Mouse (Mus musculus): ENCODE results near the gene Cpne5. TPM values are rescaled to one million over a fixed set of nuclear protein-coding genes. Genes with fewer than 3 reads are reported as not detected.

Gene Cpne5
- total and polyA plus RNA-seq, 3 experiments = 0.19 to 1.0 TPM; not detected in 1

DNA sequence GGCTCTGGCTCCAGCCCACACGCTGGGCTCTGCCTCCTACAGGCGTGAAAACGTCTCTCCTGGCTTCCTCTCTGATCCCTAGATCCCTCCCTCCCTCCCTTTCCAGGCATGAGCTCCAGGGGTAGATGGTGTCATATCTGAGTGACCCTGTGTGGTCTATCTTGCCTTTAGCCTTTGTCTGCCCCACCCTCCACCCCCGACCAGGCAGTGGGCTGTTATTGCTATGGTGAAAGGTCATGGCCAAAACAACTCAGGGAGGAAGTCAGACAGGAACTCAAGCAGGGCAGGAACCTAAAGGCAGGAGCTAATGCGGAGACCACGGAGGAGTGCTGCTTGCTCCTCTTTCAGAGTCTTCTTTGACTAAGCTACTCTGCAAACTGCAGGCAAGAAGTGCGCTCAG is 26.1 kb downstream of the Cpne5 start:
- no peaks in the 10 kb centered on the region for H3K4me1 ChIP-seq (ENCODE audit: control insufficient read depth in 1 of 2, insufficient read depth in 2 of 2, low read length in 2 of 2)
- no peak overlapping the region for H3K4me3 ChIP-seq (ENCODE audit: control insufficient read depth in 1 of 2, insufficient read depth in 1 of 2, low read depth in 2 of 2, low read length in 2 of 2)
- no peaks in the 10 kb centered on the region for H3K36me3 ChIP-seq (ENCODE audit: control insufficient read depth in 1 of 2, insufficient read depth in 2 of 2, low read length in 2 of 2)
- H3K9me3 ChIP-seq (replicated peaks; ENCODE audit: insufficient read depth, low read length) = no peaks in the 10 kb centered on the region
- no peaks in the 10 kb centered on the region for H3K79me2 ChIP-seq (ENCODE audit: control insufficient read depth, insufficient read depth, low read length, poor library complexity)
- no peak for DNase-seq (ENCODE audit: low read depth, low spot score)
- H3K9ac ChIP-seq (ENCODE audit: control insufficient read depth, low read depth, low read length, poor library complexity, severe bottlenecking) = no peak overlapping the region
- H3K27me3 ChIP-seq (ENCODE audit: control insufficient read depth in 1 of 2, insufficient read depth in 2 of 2, low read length in 2 of 2) = peaks cover 6 to 7% of the 10 kb centered on the region in 2 experiments
- TF ChIP-seq KAT2A (conservative IDR thresholded peaks at IDR 0.05; ENCODE audit: low read depth, low read length) (no peak), TCF12 (IDR thresholded peaks at IDR 0.05; ENCODE audit: low read depth, low read length) (no peak), RAD21 (IDR thresholded peaks at IDR 0.05; ENCODE audit: low read depth, low read length) (no peak), NELFE (IDR thresholded peaks at IDR 0.05; ENCODE audit: low read depth, low read length) (no peak), E2F4 (IDR thresholded peaks at IDR 0.05; ENCODE audit: borderline replicate concordance, low read depth, low read length) (no peak), CHD2 (IDR thresholded peaks at IDR 0.05; ENCODE audit: low read length) (no peak), ETS1 (IDR thresholded peaks at IDR 0.05; ENCODE audit: low read depth, low read length) (no peak), ZC3H11A (IDR thresholded peaks at IDR 0.05; ENCODE audit: low read depth, low read length) (no peak), MYC (IDR thresholded peaks at IDR 0.05; ENCODE audit: low read depth, low read length) (no peak), BHLHE40 (IDR thresholded peaks at IDR 0.05; ENCODE audit: borderline replicate concordance, low read depth, low read length) (no peak)
- no peak overlapping the region for H3K27ac ChIP-seq (ENCODE audit: control insufficient read depth, low read depth, low read length)

DNA sequence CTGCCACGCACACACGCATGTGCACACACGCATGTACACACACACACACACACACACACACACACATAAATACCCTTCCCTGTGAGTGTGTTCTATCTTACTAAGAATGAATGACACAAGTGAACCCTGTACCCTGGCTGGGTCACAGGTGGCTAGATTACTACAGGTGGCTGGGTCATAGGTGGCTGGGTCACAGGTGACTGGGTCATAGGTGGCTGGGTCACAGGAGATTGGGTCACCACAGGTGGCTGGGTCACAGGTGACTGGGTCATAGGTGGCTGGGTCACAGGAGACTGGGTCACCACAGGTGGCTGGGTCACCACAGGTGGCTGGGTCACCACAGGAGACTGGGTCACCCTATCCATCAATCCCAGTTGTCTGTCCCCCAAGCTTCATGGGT is 27.9 kb downstream of the Cpne5 start:
- Histone ChIP-seq H3K79me2 (ENCODE audit: control insufficient read depth, insufficient read depth, low read length, poor library complexity) (no peaks in the 10 kb centered on the region), H3K4me1 (ENCODE audit: control insufficient read depth in 1 of 2, insufficient read depth in 2 of 2, low read length in 2 of 2) (no peaks in the 10 kb centered on the region), H3K27ac (ENCODE audit: control insufficient read depth, low read depth, low read length) (no peak overlapping the region), H3K27me3 (ENCODE audit: control insufficient read depth in 1 of 2, insufficient read depth in 2 of 2, low read length in 2 of 2) (peaks cover 2 to 4% of the 10 kb centered on the region in 2 experiments; a peak in 3 of 4 replicates), H3K9ac (ENCODE audit: control insufficient read depth, low read depth, low read length, poor library complexity, severe bottlenecking) (no peak overlapping the region), H3K9me3 (replicated peaks; ENCODE audit: insufficient read depth, low read length) (no peaks in the 10 kb centered on the region), H3K4me3 (ENCODE audit: control insufficient read depth in 1 of 2, insufficient read depth in 1 of 2, low read depth in 2 of 2, low read length in 2 of 2) (no peak overlapping the region), H3K36me3 (ENCODE audit: control insufficient read depth in 1 of 2, insufficient read depth in 2 of 2, low read length in 2 of 2) (no peaks in the 10 kb centered on the region)
- DNase-seq (ENCODE audit: low read depth, low spot score) = no peak
- TF ChIP-seq GATA1 (IDR thresholded peaks at IDR 0.05; ENCODE audit: low read depth, low read length) (no peak), SMC3 (IDR thresholded peaks at IDR 0.05; ENCODE audit: low read depth, low read length) (no peak), HCFC1 (IDR thresholded peaks at IDR 0.05; ENCODE audit: low read depth, low read length) (no peak), CHD2 (IDR thresholded peaks at IDR 0.05; ENCODE audit: low read length) (no peak), NELFE (IDR thresholded peaks at IDR 0.05; ENCODE audit: low read depth, low read length) (no peak), CTCF (IDR thresholded peaks at IDR 0.05 in 2 of 3, conservative IDR thresholded peaks at IDR 0.05 in 1 of 3; ENCODE audit: control insufficient read depth in 1 of 3, insufficient read depth in 1 of 3, low read depth in 2 of 3, low read length in 3 of 3, poor library complexity in 1 of 3, severe bottlenecking in 1 of 3) (no peak), NRF1 (IDR thresholded peaks at IDR 0.05; ENCODE audit: insufficient read depth, low read depth, low read length, poor library complexity, severe bottlenecking) (no peak)

DNA sequence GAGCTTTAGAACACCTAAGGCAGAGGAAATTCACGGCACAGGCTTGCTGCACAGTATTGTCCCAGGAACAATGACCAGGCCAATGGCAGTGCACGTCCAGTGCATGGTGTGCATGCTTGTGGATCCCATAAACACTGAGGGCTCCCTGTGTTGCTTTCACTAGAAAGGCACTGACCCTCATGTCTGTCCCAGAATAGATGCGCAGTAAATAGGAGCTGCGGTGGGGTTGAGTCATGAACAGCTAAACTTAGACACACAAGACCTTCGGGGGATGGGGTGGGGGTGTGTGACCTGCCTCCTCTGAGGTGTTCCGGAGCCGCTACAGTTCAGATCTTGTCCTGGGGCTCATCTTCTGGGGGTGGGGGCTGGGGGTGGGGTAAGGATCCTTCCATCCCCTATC is 31.9 kb downstream of the Cpne5 start:
- no peaks in the 10 kb centered on the region for H3K36me3 ChIP-seq (ENCODE audit: control insufficient read depth in 1 of 2, insufficient read depth in 2 of 2, low read length in 2 of 2)
- TF ChIP-seq MYC (IDR thresholded peaks at IDR 0.05; ENCODE audit: low read depth, low read length) = no peak
- no peak for TF ChIP-seq POLR2A (IDR thresholded peaks at IDR 0.05; ENCODE audit: control insufficient read depth in 1 of 2, insufficient read depth in 1 of 2, low read depth in 1 of 2, low read length in 2 of 2, poor library complexity in 1 of 2)
- no peak for TF ChIP-seq POLR2AphosphoS5 (IDR thresholded peaks at IDR 0.05; ENCODE audit: borderline replicate concordance, low read depth, low read length)
- TF ChIP-seq SMC3 (IDR thresholded peaks at IDR 0.05; ENCODE audit: low read depth, low read length) = no peak
- no peak for TF ChIP-seq UBTF (IDR thresholded peaks at IDR 0.05; ENCODE audit: borderline replicate concordance, insufficient read depth, low read depth, low read length)
- TF ChIP-seq USF2 (IDR thresholded peaks at IDR 0.05; ENCODE audit: borderline replicate concordance in 1 of 2, insufficient read depth in 1 of 2, low read depth in 1 of 2, low read length in 2 of 2) = no peak
- H3K9ac ChIP-seq (ENCODE audit: control insufficient read depth, low read depth, low read length, poor library complexity, severe bottlenecking) = no peak overlapping the region
- H3K4me1 ChIP-seq (ENCODE audit: control insufficient read depth in 1 of 2, insufficient read depth in 2 of 2, low read length in 2 of 2) = no peaks in the 10 kb centered on the region
- no peaks in the 10 kb centered on the region for H3K9me3 ChIP-seq (replicated peaks; ENCODE audit: insufficient read depth, low read length)
- H3K79me2 ChIP-seq (ENCODE audit: control insufficient read depth, insufficient read depth, low read length, poor library complexity) = no peaks in the 10 kb centered on the region
- H3K4me3 ChIP-seq (ENCODE audit: control insufficient read depth in 1 of 2, insufficient read depth in 1 of 2, low read depth in 2 of 2, low read length in 2 of 2) = no peak overlapping the region
- peaks cover 0 to 1% of the 10 kb centered on the region in 2 experiments; a peak in 1 of 4 replicates for H3K27me3 ChIP-seq (ENCODE audit: control insufficient read depth in 1 of 2, insufficient read depth in 2 of 2, low read length in 2 of 2)
- DNase-seq (ENCODE audit: low read depth, low spot score) = no peak
- no peak overlapping the region for H3K27ac ChIP-seq (ENCODE audit: control insufficient read depth, low read depth, low read length)
